Mouse (Mus musculus): Measurements from ENCODE around the gene Iqgap2.

GRCm38 (mm10) chr13:95843411-95844026 is 48.2 kb downstream of the Iqgap2 start:
- TF ChIP-seq CTCF (IDR thresholded peaks at IDR 0.05; ENCODE audit: insufficient read depth, low read length), result no peak
- no peak for TF ChIP-seq POLR2A (IDR thresholded peaks at IDR 0.05; ENCODE audit: borderline replicate concordance, extremely low read depth, low read depth, low read length)
